Mouse (Mus musculus) MEL (cell line): ENCODE data around the gene Hhatl. TPM values are rescaled to one million over a fixed set of nuclear protein-coding genes. Genes with fewer than 3 reads are reported as not detected.

Experiments used
- DNase-seq: peaks from one replicate; pipeline ENCODE4 v3.0.0; 2011; ENCODE audit warnings: low read depth, low spot score
- H3K27ac ChIP-seq: 2 replicates; pipeline ENCODE4 v1.5.1; 2012; ENCODE audit warnings: low read depth, mild to moderate bottlenecking, control low read depth, low read length, moderate library complexity; ENCODE audit not compliant: control insufficient read depth
- H3K27me3 ChIP-seq, 2 experiments: fragments of 150-350 bp in 1 of 2; sonication (generic) in 1 of 2; 2 replicates each; pipeline ENCODE4 v1.6.1; 2012; ENCODE audit warnings: low read length in 2 of 2, mild to moderate bottlenecking in 2 of 2, improper control_type of control experiment in 1 of 2, moderate library complexity in 1 of 2; ENCODE audit not compliant: insufficient read depth in 2 of 2, control insufficient read depth in 1 of 2
- H3K36me3 ChIP-seq, 2 experiments: 2 replicates each; pipeline ENCODE4 v1.6.1; 2012 to 2014; ENCODE audit warnings: low read length in 2 of 2, improper control_type of control experiment in 1 of 2, inconsistent platforms in 1 of 2, mild to moderate bottlenecking in 1 of 2; ENCODE audit not compliant: insufficient read depth in 2 of 2, control insufficient read depth in 1 of 2
- H3K4me1 ChIP-seq, 2 experiments: fragments of 150-350 bp in 1 of 2; sonication (generic) in 1 of 2; 2 replicates each; pipeline ENCODE4 v1.6.1; 2012; ENCODE audit warnings: low read length in 2 of 2, improper control_type of control experiment in 1 of 2, mild to moderate bottlenecking in 1 of 2; ENCODE audit not compliant: insufficient read depth in 2 of 2, control insufficient read depth in 1 of 2
- H3K4me3 ChIP-seq, 2 experiments: fragments of 150-350 bp in 1 of 2; sonication (generic) in 1 of 2; 2 replicates each; pipeline ENCODE4 v1.5.1; 2012; ENCODE audit warnings: low read depth in 2 of 2, low read length in 2 of 2, mild to moderate bottlenecking in 2 of 2, moderate library complexity in 2 of 2, control low read depth in 1 of 2, improper control_type of control experiment in 1 of 2; ENCODE audit not compliant: control insufficient read depth in 1 of 2, insufficient read depth in 1 of 2
- H3K79me2 ChIP-seq: 2 replicates; pipeline ENCODE4 v1.6.1; 2012; ENCODE audit warnings: mild to moderate bottlenecking, low read length, moderate library complexity; ENCODE audit not compliant: control insufficient read depth, poor library complexity, insufficient read depth
- H3K9ac ChIP-seq: 2 replicates; pipeline ENCODE4 v1.6.1; 2012; ENCODE audit warnings: low read depth, mild to moderate bottlenecking, control low read depth, low read length, moderate library complexity; ENCODE audit not compliant: control insufficient read depth, poor library complexity, severe bottlenecking
- H3K9me3 ChIP-seq: fragments of 150-350 bp; sonication (generic); replicated peaks from 2 replicates; pipeline ENCODE4 v1.6.1; 2012; ENCODE audit warnings: mild to moderate bottlenecking, low read length, improper control_type of control experiment, moderate library complexity; ENCODE audit not compliant: insufficient read depth
- BHLHE40 ChIP-seq: IDR thresholded peaks from 2 replicates; pipeline ENCODE4 v1.6.1; 2012; ENCODE audit warnings: low read depth, mild to moderate bottlenecking, inconsistent platforms, low read length, improper control_type of control experiment, borderline replicate concordance
- CHD1 ChIP-seq: IDR thresholded peaks from 2 replicates; pipeline ENCODE4 v1.6.1; 2012; ENCODE audit warnings: low read depth, mild to moderate bottlenecking, inconsistent platforms, low read length, improper control_type of control experiment
- CTCF ChIP-seq, 3 experiments: IDR thresholded peaks in 2 of 3; conservative IDR thresholded peaks in 1 of 3; 2 replicates each; pipeline ENCODE4 v1.5.1; 2011 to 2012; ENCODE audit warnings: low read length in 3 of 3, low read depth in 2 of 3, mild to moderate bottlenecking in 2 of 3, improper control_type of control experiment in 1 of 3, inconsistent platforms in 1 of 3, mixed read lengths in 1 of 3, moderate library complexity in 1 of 3; ENCODE audit not compliant: control insufficient read depth in 1 of 3, insufficient read depth in 1 of 3, poor library complexity in 1 of 3, severe bottlenecking in 1 of 3
- E2F4 ChIP-seq: IDR thresholded peaks from 2 replicates; pipeline ENCODE4 v1.6.1; 2011; ENCODE audit warnings: low read depth, low read length, improper control_type of control experiment, borderline replicate concordance
- ELF1 ChIP-seq: IDR thresholded peaks from 2 replicates; pipeline ENCODE4 v1.6.1; 2014; ENCODE audit warnings: low read depth, mild to moderate bottlenecking, inconsistent platforms, low read length, improper control_type of control experiment, moderate library complexity
- EP300 ChIP-seq, 2 experiments: IDR thresholded peaks; 2 replicates each; pipeline ENCODE4 v1.6.1; 2011; ENCODE audit warnings: improper control_type of control experiment in 2 of 2, low read length in 2 of 2, low read depth in 1 of 2, mild to moderate bottlenecking in 1 of 2
- GATA1 ChIP-seq: IDR thresholded peaks from 2 replicates; pipeline ENCODE4 v1.6.1; 2011; ENCODE audit warnings: low read depth, low read length, improper control_type of control experiment
- JUND ChIP-seq: IDR thresholded peaks from 2 replicates; pipeline ENCODE4 v1.6.1; 2011; ENCODE audit warnings: low read depth, mild to moderate bottlenecking, improper control_type of control experiment, low read length
- MAZ ChIP-seq: IDR thresholded peaks from 2 replicates; pipeline ENCODE4 v1.6.1; 2012; ENCODE audit warnings: low read depth, mild to moderate bottlenecking, inconsistent platforms, low read length, improper control_type of control experiment
- MEF2A ChIP-seq: IDR thresholded peaks from 2 replicates; pipeline ENCODE4 v1.6.1; 2014; ENCODE audit warnings: low read depth, mild to moderate bottlenecking, inconsistent platforms, low read length, improper control_type of control experiment; ENCODE audit not compliant: poor library complexity, insufficient replicate concordance, severe bottlenecking; ENCODE audit errors: extremely low read depth
- NRF1 ChIP-seq: IDR thresholded peaks from 2 replicates; pipeline ENCODE4 v1.6.1; 2014; ENCODE audit warnings: low read depth, mild to moderate bottlenecking, inconsistent platforms, low read length, improper control_type of control experiment, moderate library complexity; ENCODE audit not compliant: poor library complexity, insufficient read depth, severe bottlenecking
- POLR2A ChIP-seq, 2 experiments: IDR thresholded peaks; 2 replicates each; pipeline ENCODE4 v1.6.1; 2011 to 2012; ENCODE audit warnings: low read length in 2 of 2, mild to moderate bottlenecking in 2 of 2, control low read depth in 1 of 2, improper control_type of control experiment in 1 of 2, low read depth in 1 of 2, moderate library complexity in 1 of 2; ENCODE audit not compliant: control insufficient read depth in 1 of 2, insufficient read depth in 1 of 2, poor library complexity in 1 of 2
- POLR2AphosphoS2 ChIP-seq: IDR thresholded peaks from 2 replicates; pipeline ENCODE4 v1.6.1; 2011; ENCODE audit warnings: low read length, improper control_type of control experiment
- POLR2AphosphoS5 ChIP-seq: IDR thresholded peaks from 2 replicates; pipeline ENCODE4 v1.6.1; 2012; ENCODE audit warnings: low read depth, borderline replicate concordance, mild to moderate bottlenecking, inconsistent platforms, low read length, moderate library complexity, mixed read lengths
- RAD21 ChIP-seq: IDR thresholded peaks from 2 replicates; pipeline ENCODE4 v1.6.1; 2011; ENCODE audit warnings: mild to moderate bottlenecking, low read depth, low read length, improper control_type of control experiment
- SIN3A ChIP-seq: IDR thresholded peaks from 2 replicates; pipeline ENCODE4 v1.6.1; 2012; ENCODE audit warnings: low read length, improper control_type of control experiment, inconsistent platforms
- TAL1 ChIP-seq: IDR thresholded peaks from 2 replicates; pipeline ENCODE4 v1.6.1; 2012; ENCODE audit warnings: mild to moderate bottlenecking, inconsistent platforms, low read length, moderate library complexity, mixed read lengths
- TBP ChIP-seq: IDR thresholded peaks from 2 replicates; pipeline ENCODE4 v1.8.0; 2011; ENCODE audit warnings: low read depth, low read length, improper control_type of control experiment
- UBTF ChIP-seq: IDR thresholded peaks from 2 replicates; pipeline ENCODE4 v1.6.1; 2012; ENCODE audit warnings: low read depth, mild to moderate bottlenecking, inconsistent platforms, low read length, improper control_type of control experiment, moderate library complexity, borderline replicate concordance; ENCODE audit not compliant: insufficient read depth
- USF1 ChIP-seq: IDR thresholded peaks from 2 replicates; pipeline ENCODE4 v1.6.1; 2014; ENCODE audit warnings: low read depth, mild to moderate bottlenecking, inconsistent platforms, low read length, improper control_type of control experiment, moderate library complexity
- ZMIZ1 ChIP-seq: IDR thresholded peaks from 2 replicates; pipeline ENCODE4 v1.6.1; 2012; ENCODE audit warnings: low read depth, mild to moderate bottlenecking, inconsistent platforms, low read length, improper control_type of control experiment, moderate library complexity
- ZNF384 ChIP-seq: IDR thresholded peaks from 2 replicates; pipeline ENCODE4 v1.6.1; 2012; ENCODE audit warnings: low read depth, mild to moderate bottlenecking, inconsistent platforms, low read length, improper control_type of control experiment
- polyA plus RNA-seq, 2 experiments: library from polyadenylated mRNA; stranded (reverse) in 1 of 2; unstranded in 1 of 2; fragments of >175 nt in 1 of 2; fragments of >200 nt in 1 of 2; gene quantifications; 2 replicates each; pipeline versions ENCODE4 v1.2.1 to v1.2.4; 2012; ENCODE audit warnings: low replicate concordance in 2 of 2, low read depth in 1 of 2; ENCODE audit not compliant: insufficient read length in 2 of 2, insufficient read depth in 1 of 2, missing spikeins in 1 of 2
- total RNA-seq: library from RNA; depleted of rRNA; stranded (reverse); fragments of 300-350 nt; gene quantifications from 2 replicates; pipeline ENCODE4 v1.2.3, GENCODE M21; 2012

Hhatl gene
- total and polyA plus RNA-seq, 3 experiments = not detected

GRCm38 (mm10) chr9:121778066-121778624 is 14.2 kb downstream of the Hhatl start:
- TF ChIP-seq GATA1 (no peak), ELF1 (no peak), POLR2AphosphoS5 (no peak), CTCF (IDR thresholded peaks at IDR 0.05 in 2 of 3, conservative IDR thresholded peaks at IDR 0.05 in 1 of 3; ENCODE audit: control insufficient read depth in 1 of 3, insufficient read depth in 1 of 3, low read depth in 2 of 3, low read length in 3 of 3, poor library complexity in 1 of 3, severe bottlenecking in 1 of 3) (no peak), ZNF384 (no peak), NRF1 (no peak)
- H3K4me1 ChIP-seq = no peaks in the 10 kb centered on the region
- no peak overlapping the region for H3K4me3 ChIP-seq
- H3K27me3 ChIP-seq = no peaks in the 10 kb centered on the region
- H3K79me2 ChIP-seq = no peaks in the 10 kb centered on the region
- H3K9me3 ChIP-seq = no peaks in the 10 kb centered on the region
- no peak overlapping the region for H3K9ac ChIP-seq
- DNase-seq = no peak
- no peak overlapping the region for H3K27ac ChIP-seq
- no peaks in the 10 kb centered on the region for H3K36me3 ChIP-seq

- Histone ChIP-seq H3K9me3 (no peaks in the 10 kb centered on the region), H3K27me3 (no peaks in the 10 kb centered on the region), H3K9ac (no peak within 1 kb of the TSS)
Observed at GRCm38 (mm10) chr9:121777484-121778065, 14.7 kb downstream of the Hhatl start, which contains the start of gene Klhl40. Gene Klhl40, plus strand, starts transcription at chr9:121777607.

DNA sequence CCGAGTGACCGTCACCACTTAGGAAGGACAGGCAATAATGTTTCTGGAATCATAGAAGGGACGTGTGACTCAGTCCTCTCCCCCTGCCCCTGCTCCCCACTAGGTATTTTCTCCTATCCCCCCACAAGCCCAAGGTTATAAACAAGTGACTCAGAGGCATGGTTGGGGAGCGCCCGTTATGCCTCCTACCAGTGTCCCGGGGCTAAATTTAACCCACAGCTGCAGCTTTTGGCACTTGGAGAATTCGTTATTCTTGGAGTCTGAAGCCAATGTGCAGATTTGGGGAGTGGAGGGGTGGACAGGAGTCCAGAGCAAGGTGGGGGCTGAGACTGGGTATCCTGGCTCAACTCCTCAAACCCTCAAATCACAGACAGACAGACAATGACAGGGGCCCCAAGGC is 15.8 kb downstream of the Hhatl start:
- Histone ChIP-seq H3K27me3 (no peaks in the 10 kb centered on the region), H3K36me3 (no peaks in the 10 kb centered on the region), H3K9me3 (no peaks in the 10 kb centered on the region), H3K4me1 (no peaks in the 10 kb centered on the region), H3K79me2 (no peaks in the 10 kb centered on the region), H3K27ac (no peak overlapping the region), H3K4me3 (no peak overlapping the region), H3K9ac (no peak overlapping the region)
- TF ChIP-seq JUND (no peak), TBP (no peak), RAD21 (no peak), CHD1 (no peak), UBTF (no peak), TAL1 (no peak), EP300 (IDR thresholded peaks at IDR 0.05; ENCODE audit: low read depth in 1 of 2, low read length in 2 of 2) (no peak), POLR2A (IDR thresholded peaks at IDR 0.05; ENCODE audit: control insufficient read depth in 1 of 2, insufficient read depth in 1 of 2, low read depth in 1 of 2, low read length in 2 of 2, poor library complexity in 1 of 2) (no peak), SIN3A (no peak), BHLHE40 (no peak), POLR2AphosphoS5 (no peak), MEF2A (no peak), ZNF384 (no peak), E2F4 (no peak), GATA1 (no peak), USF1 (no peak), MAZ (no peak), POLR2AphosphoS2 (no peak)
- DNase-seq = no peak

More at GRCm38 (mm10) chr9:121777484-121778065, 14.7 kb downstream of the Hhatl start, which contains the start of gene Klhl40:
- DNase-seq = no peak
- Histone ChIP-seq H3K4me1 (no peaks in the 10 kb centered on the region), H3K79me2 (no peaks in the 10 kb centered on the region), H3K4me3 (no peak within 1 kb of the TSS), H3K36me3 (no peaks in the 10 kb centered on the region), H3K27ac (no peak within 1 kb of the TSS)
- TF ChIP-seq NRF1 = no peak
- TF ChIP-seq CHD1 = no peak
- no peak for TF ChIP-seq ZMIZ1
